Mouse (Mus musculus) left cerebral cortex, postnatal 14 days (tissue): Measurements from ENCODE around the gene Slc6a11. TPM values are rescaled to one million over a fixed set of nuclear protein-coding genes. Genes with fewer than 3 reads are reported as not detected.

Experiments used
- DNase-seq, 2 experiments: peaks; one replicate each; pipeline ENCODE4 v3.0.0; 2021 to 2022; ENCODE audit warnings: low spot score in 2 of 2, mixed read lengths in 1 of 2
- intact Hi-C: fragments of 180-260 bp; cut with DNase I; formaldehyde crosslinking; loops from one replicate; pipeline ENCODE4 v1.15.1; 2025
- total RNA-seq, 2 experiments: library from RNA; stranded (reverse); gene quantifications; 2 replicates each; pipeline ENCODE4 v1.2.3; 2021

Gene Slc6a11
- total RNA-seq, 2 experiments from 2014 or later: 104 to 112 TPM

GRCm38 (mm10) chr6:114290929-114291328 lies 159.9 kb downstream of the Slc6a11 start:
- intact Hi-C loops: no loop called here
- no peak for DNase-seq

GRCm38 (mm10) chr6:114291396-114291795 lies 160.4 kb downstream of the Slc6a11 start:
- intact Hi-C loops: no loop called here
- no peak for DNase-seq

GRCm38 (mm10) chr6:114293511-114293910 lies 162.5 kb downstream of the Slc6a11 start:
- intact Hi-C loops: no loop called here
- DNase-seq: peak in 1 of 2 experiments; percentile 54

GRCm38 (mm10) chr6:114295086-114295485 lies 164.0 kb downstream of the Slc6a11 start:
- no peak for DNase-seq
- intact Hi-C loops: no loop called here

GRCm38 (mm10) chr6:114297260-114298002 lies 166.4 kb downstream of the Slc6a11 start:
- intact Hi-C loops: no loop called here
- DNase-seq: peak; percentile 54 to 65

Other genes starting within 250 kb of the Slc6a11 start
- 100 to 1,000 TPM; 603 to 682 TPM for gene Atp2b2, start 88.6 kb upstream of the Slc6a11 start, total RNA-seq
- 100 to 1,000 TPM; 343 to 359 TPM for gene Slc6a1, start 151.4 kb downstream of the Slc6a11 start, total RNA-seq